Mouse (Mus musculus) limb, embryonic 15.5 days (tissue): ENCODE results near the gene Klc1. TPM values are rescaled to one million over a fixed set of nuclear protein-coding genes. Genes with fewer than 3 reads are reported as not detected.

Experiments
- ATAC-seq: fragments of 200-750 bp; cut with Nextera tagmentation; 2 replicates; pipeline ENCODE4 v1.8.0; 2017; ENCODE audit warnings: low read depth, moderate TSS enrichment; ENCODE audit not compliant: insufficient number of reproducible peaks, low FRiP score, low TSS enrichment
- H3K27ac ChIP-seq: fragments of 300-500 bp; sonication (generic); 2 replicates; pipeline ENCODE4 v1.5.1; 2015; ENCODE audit warnings: moderate library complexity, mild to moderate bottlenecking, inconsistent platforms
- H3K27me3 ChIP-seq: fragments of 300-500 bp; sonication (generic); 2 replicates; pipeline ENCODE4 v1.6.1; 2015; ENCODE audit warnings: inconsistent platforms
- H3K36me3 ChIP-seq: fragments of 300-500 bp; sonication (generic); 2 replicates; pipeline ENCODE4 v1.6.1; 2015; ENCODE audit warnings: inconsistent platforms
- H3K4me1 ChIP-seq: fragments of 300-500 bp; sonication (generic); 2 replicates; pipeline ENCODE4 v1.6.1; 2015; ENCODE audit warnings: inconsistent platforms
- H3K4me2 ChIP-seq: fragments of 300-500 bp; sonication (generic); 2 replicates; pipeline ENCODE4 v1.6.1; 2015; ENCODE audit warnings: mild to moderate bottlenecking, inconsistent platforms
- H3K4me3 ChIP-seq: fragments of 300-500 bp; sonication (generic); 2 replicates; pipeline ENCODE4 v1.5.1; 2015; ENCODE audit warnings: mild to moderate bottlenecking, inconsistent platforms
- H3K9ac ChIP-seq: fragments of 300-500 bp; sonication (generic); 2 replicates; pipeline ENCODE4 v1.6.1; 2015; ENCODE audit warnings: inconsistent platforms
- H3K9me3 ChIP-seq: fragments of 300-500 bp; sonication (generic); 2 replicates; pipeline ENCODE4 v1.6.1; 2016; ENCODE audit warnings: inconsistent platforms
- WGBS: fragments of 180-500 bp; shearing (Covaris S2); methylation state at CpG from one replicate; pipeline ENCODE4 v1.1.7; 2015; 5-methylcytosine and 5-hydroxymethylcytosine counted together
- polyA plus RNA-seq: library from polyadenylated mRNA; unstranded; fragments of >200 nt; fragmentation: Nextera tagmentation; extraction: Ambion mirVana; gene quantifications from 2 replicates; pipeline ENCODE4 v1.2.1, GENCODE M21; 2015

Klc1 gene
- polyA plus RNA-seq, 1 experiment from 2014 or later, result 107 TPM

GRCm38 (mm10) chr12:111819936-111820335 lies 61.3 kb downstream of the Klc1 start:
- no peaks in the 10 kb centered on the region for H3K27me3 ChIP-seq
- H3K9ac ChIP-seq, result no peak overlapping the region
- H3K4me1 ChIP-seq, result peaks cover 31% of the 10 kb centered on the region
- no peak overlapping the region for H3K4me3 ChIP-seq
- no peak overlapping the region for H3K4me2 ChIP-seq
- no peak overlapping the region for H3K27ac ChIP-seq
- no peak for ATAC-seq
- H3K9me3 ChIP-seq, result no peaks in the 10 kb centered on the region
- 76% methylated on average over 8 of the region's 8 CpGs for WGBS
- peaks cover 37% of the 10 kb centered on the region for H3K36me3 ChIP-seq

- Histone ChIP-seq H3K27me3 (no peaks in the 10 kb centered on the region), H3K4me1 (peaks cover 23% of the 10 kb centered on the region), H3K9me3 (no peaks in the 10 kb centered on the region), H3K36me3 (peaks cover 45% of the 10 kb centered on the region), H3K27ac (no peak overlapping the region), H3K4me2 (no peak overlapping the region), H3K9ac (no peak overlapping the region), H3K4me3 (no peak overlapping the region)
- WGBS, result 68% methylated on average over 7 of the region's 7 CpGs
- ATAC-seq, result no peak
Observed at GRCm38 (mm10) chr12:111820708-111821107, 62.1 kb downstream of the Klc1 start.

DNA sequence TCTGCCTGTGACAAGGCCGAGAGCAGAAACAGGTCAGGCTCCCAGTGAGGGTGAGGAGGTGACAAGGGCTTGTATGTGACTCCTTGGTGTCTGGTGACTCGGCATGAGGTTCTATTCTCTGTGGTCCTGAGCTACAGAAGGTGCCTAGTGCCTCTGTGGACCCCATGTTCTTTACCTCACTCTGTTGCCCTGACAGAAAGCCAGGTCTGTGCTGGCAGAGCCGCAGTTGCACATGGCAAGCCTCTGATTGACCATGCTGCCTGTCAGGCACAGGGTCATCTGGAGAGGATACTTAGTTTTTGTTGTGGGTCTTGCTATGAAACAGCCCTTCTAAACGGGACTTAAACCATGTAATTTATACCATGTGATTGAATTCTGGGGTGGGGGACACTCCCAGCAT lies 63.3 kb downstream of the Klc1 start:
- peaks cover 57% of the 10 kb centered on the region for H3K36me3 ChIP-seq
- WGBS, result 69% methylated on average over 4 of the region's 4 CpGs
- no peaks in the 10 kb centered on the region for H3K9me3 ChIP-seq
- H3K4me2 ChIP-seq, result no peak overlapping the region
- no peak for ATAC-seq
- peaks cover 11% of the 10 kb centered on the region for H3K4me1 ChIP-seq
- H3K27ac ChIP-seq, result no peak overlapping the region
- H3K4me3 ChIP-seq, result no peak overlapping the region
- no peaks in the 10 kb centered on the region for H3K27me3 ChIP-seq
- H3K9ac ChIP-seq, result no peak overlapping the region

DNA sequence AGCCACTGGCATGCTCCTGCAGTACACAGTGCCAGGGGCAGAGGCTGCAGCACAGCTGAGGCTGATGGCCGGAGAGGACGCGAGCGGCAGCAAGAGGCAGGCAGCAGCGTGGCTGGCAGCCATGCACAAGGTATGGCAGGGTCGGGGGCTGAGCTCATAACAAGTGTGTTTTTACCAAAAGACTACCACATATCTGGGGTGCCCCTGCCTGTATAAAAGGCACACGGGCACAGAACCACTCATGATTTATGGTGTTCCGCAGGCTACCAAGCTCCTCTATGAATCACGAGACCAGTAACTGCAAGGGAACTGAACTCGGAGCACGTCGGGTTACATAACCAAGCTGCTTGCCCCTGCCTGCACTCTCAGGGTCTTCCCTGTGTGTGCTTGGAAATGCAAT lies 68.9 kb downstream of the Klc1 start:
- no peak for ATAC-seq
- H3K9me3 ChIP-seq, result no peaks in the 10 kb centered on the region
- H3K4me2 ChIP-seq, result no peak overlapping the region
- WGBS, result 92% methylated on average over 12 of the region's 12 CpGs
- no peaks in the 10 kb centered on the region for H3K27me3 ChIP-seq
- H3K36me3 ChIP-seq, result peaks cover 96% of the 10 kb centered on the region
- no peaks in the 10 kb centered on the region for H3K4me1 ChIP-seq
- no peak overlapping the region for H3K9ac ChIP-seq
- no peak overlapping the region for H3K27ac ChIP-seq
- no peak overlapping the region for H3K4me3 ChIP-seq

- no peak for ATAC-seq
- no peaks in the 10 kb centered on the region for H3K4me1 ChIP-seq
Observed at GRCm38 (mm10) chr12:111829447-111829846, 70.8 kb downstream of the Klc1 start.

DNA sequence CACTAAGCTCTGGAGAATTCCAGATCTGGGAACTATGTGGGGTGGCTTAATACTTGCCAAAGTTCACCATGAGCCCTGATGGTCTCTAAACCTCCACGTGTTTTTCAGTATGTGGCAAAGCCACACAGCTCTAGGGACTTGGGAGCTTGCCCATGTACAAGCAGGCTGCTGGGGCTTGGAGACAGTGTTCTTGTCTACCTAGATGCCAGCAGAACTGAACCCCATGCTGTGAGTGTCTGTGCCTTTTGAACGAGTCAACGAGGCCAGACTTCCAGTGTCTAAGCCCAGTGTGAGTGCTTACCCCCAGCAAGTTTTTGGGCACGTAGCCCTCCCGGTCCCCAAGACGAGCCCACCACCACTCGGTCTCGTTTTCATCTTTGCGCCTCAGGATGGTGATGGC lies 71.3 kb downstream of the Klc1 start:
- Histone ChIP-seq H3K4me1 (no peaks in the 10 kb centered on the region), H3K36me3 (peaks cover 98% of the 10 kb centered on the region), H3K27me3 (no peaks in the 10 kb centered on the region), H3K9ac (no peak overlapping the region), H3K4me3 (no peak overlapping the region), H3K4me2 (no peak overlapping the region), H3K9me3 (no peaks in the 10 kb centered on the region), H3K27ac (no peak overlapping the region)
- WGBS, result 92% methylated on average over 9 of the region's 9 CpGs
- ATAC-seq, result no peak

More at GRCm38 (mm10) chr12:111829447-111829846, 70.8 kb downstream of the Klc1 start:
- WGBS, result 90% methylated on average over 5 of the region's 5 CpGs
- Histone ChIP-seq H3K36me3 (peaks cover 99% of the 10 kb centered on the region), H3K9me3 (no peaks in the 10 kb centered on the region), H3K27me3 (no peaks in the 10 kb centered on the region), H3K9ac (no peak overlapping the region), H3K4me3 (no peak overlapping the region), H3K27ac (no peak overlapping the region), H3K4me2 (no peak overlapping the region)

DNA sequence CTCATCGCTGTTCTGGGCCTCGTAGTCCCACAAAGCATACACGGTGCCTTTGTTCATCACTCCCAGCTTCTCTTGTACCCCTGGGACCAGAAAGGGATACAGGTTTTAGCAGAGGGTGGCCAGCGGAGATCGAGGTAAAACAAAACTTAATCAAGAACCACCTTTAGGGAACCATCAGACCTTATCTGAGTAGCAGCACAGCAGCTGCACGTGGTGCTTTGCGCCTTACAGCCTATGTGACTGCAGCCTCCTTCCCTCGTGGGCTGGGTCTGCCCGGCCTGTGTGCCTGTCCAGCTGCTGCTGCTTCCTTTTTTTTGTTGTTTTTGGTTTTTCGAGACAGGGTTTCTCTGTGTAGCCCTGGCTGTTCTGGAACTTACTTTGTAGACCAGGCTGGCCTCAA lies 71.7 kb downstream of the Klc1 start:
- no peaks in the 10 kb centered on the region for H3K4me1 ChIP-seq
- H3K9me3 ChIP-seq, result no peaks in the 10 kb centered on the region
- no peak for ATAC-seq

GRCm38 (mm10) chr12:111832643-111833042 lies 74.0 kb downstream of the Klc1 start:
- Histone ChIP-seq H3K4me1 (no peaks in the 10 kb centered on the region), H3K4me3 (no peak overlapping the region), H3K9ac (no peak overlapping the region), H3K36me3 (peaks cover 98% of the 10 kb centered on the region), H3K4me2 (no peak overlapping the region), H3K27me3 (no peaks in the 10 kb centered on the region), H3K9me3 (no peaks in the 10 kb centered on the region), H3K27ac (no peak overlapping the region)
- no peak for ATAC-seq
- WGBS, result 79% methylated on average over 5 of the region's 5 CpGs

More for the DNA sequence above, 71.7 kb downstream of the Klc1 start:
- Histone ChIP-seq H3K4me3 (no peak overlapping the region), H3K27ac (no peak overlapping the region), H3K9ac (no peak overlapping the region), H3K4me2 (no peak overlapping the region), H3K27me3 (no peaks in the 10 kb centered on the region), H3K36me3 (peaks cover 98% of the 10 kb centered on the region)
- 88% methylated on average over 10 of the region's 10 CpGs for WGBS

- no peak for ATAC-seq
- H3K4me3 ChIP-seq, result no peak overlapping the region
- no peaks in the 10 kb centered on the region for H3K27me3 ChIP-seq
- H3K36me3 ChIP-seq, result peaks cover 98% of the 10 kb centered on the region
- WGBS, result 91% methylated on average over 10 of the region's 10 CpGs
- H3K27ac ChIP-seq, result no peak overlapping the region
- no peaks in the 10 kb centered on the region for H3K9me3 ChIP-seq
- H3K9ac ChIP-seq, result no peak overlapping the region
- H3K4me2 ChIP-seq, result no peak overlapping the region
- no peaks in the 10 kb centered on the region for H3K4me1 ChIP-seq
Observed at GRCm38 (mm10) chr12:111833457-111833856, 74.8 kb downstream of the Klc1 start.

GRCm38 (mm10) chr12:111842565-111843433 lies 84.2 kb downstream of the Klc1 start:
- Histone ChIP-seq H3K9me3 (no peaks in the 10 kb centered on the region), H3K4me2 (no peak overlapping the region), H3K27ac (no peak overlapping the region), H3K4me1 (no peaks in the 10 kb centered on the region), H3K27me3 (no peaks in the 10 kb centered on the region), H3K9ac (no peak overlapping the region), H3K36me3 (peaks cover 46% of the 10 kb centered on the region), H3K4me3 (no peak overlapping the region)
- WGBS, result 72% methylated on average over 15 of the region's 15 CpGs
- ATAC-seq, result no peak

DNA sequence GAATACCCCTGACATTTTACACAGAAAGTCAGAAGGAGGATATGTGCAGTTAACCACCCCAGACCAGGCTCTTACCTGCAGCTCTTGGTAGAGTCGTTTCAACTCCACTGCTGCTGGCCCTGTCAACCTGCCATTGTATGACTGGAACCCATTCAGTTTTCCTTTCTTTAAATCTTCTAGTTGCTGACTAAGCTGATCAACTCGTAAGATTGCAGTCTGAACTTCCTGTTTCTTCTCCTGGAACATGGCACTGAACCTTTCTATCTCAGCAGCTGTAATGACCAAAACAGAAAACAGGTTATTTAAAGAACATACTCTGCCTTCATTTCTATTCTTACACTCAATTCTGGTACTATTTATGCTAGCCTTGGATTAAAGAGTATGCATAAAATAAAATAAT lies 84.8 kb downstream of the Klc1 start:
- H3K4me1 ChIP-seq, result no peaks in the 10 kb centered on the region
- no peak overlapping the region for H3K27ac ChIP-seq
- H3K4me3 ChIP-seq, result no peak overlapping the region
- ATAC-seq, result no peak
- 56% methylated on average over 2 of the region's 2 CpGs for WGBS
- no peak overlapping the region for H3K4me2 ChIP-seq
- peaks cover 39% of the 10 kb centered on the region for H3K36me3 ChIP-seq
- no peaks in the 10 kb centered on the region for H3K9me3 ChIP-seq
- no peaks in the 10 kb centered on the region for H3K27me3 ChIP-seq
- H3K9ac ChIP-seq, result no peak overlapping the region

DNA sequence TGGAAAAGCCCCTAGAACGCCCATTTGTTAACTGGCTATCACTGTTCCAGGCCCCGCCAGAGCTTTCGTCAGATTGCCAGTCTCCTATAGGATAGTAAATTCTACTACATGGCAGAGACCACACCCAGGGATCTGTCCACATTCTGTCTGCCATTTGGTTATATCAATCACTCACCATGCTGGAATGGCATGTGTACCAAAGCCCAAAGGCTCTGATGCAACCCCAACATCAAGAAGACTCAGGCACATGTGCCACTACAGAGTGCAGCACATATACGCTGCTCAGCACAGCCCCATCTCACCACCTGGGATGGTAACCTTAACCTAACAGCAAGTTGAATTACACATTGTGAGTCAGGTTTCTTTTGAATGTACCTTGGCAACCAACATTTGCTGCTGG lies 87.3 kb downstream of the Klc1 start:
- Histone ChIP-seq H3K27me3 (no peaks in the 10 kb centered on the region), H3K9me3 (no peaks in the 10 kb centered on the region), H3K36me3 (peaks cover 19% of the 10 kb centered on the region), H3K27ac (no peak overlapping the region), H3K9ac (no peak overlapping the region), H3K4me3 (no peak overlapping the region), H3K4me2 (no peak overlapping the region), H3K4me1 (no peaks in the 10 kb centered on the region)
- WGBS, result 82% methylated on average over 4 of the region's 4 CpGs
- no peak for ATAC-seq
